Mouse (Mus musculus) large intestine, adult 2 months (tissue): ENCODE data around the gene Hist1h4n. TPM values are rescaled to one million over a fixed set of nuclear protein-coding genes. Genes with fewer than 3 reads are reported as not detected.
"Not testable (repeated sequence)": the region's sequence is repeated elsewhere in the genome, so short reads cannot be mapped to it uniquely, and the experiment has no call there.

ENCODE experiments used
- DNase-seq: peaks from one replicate; pipeline ENCODE4 v3.0.0-alpha.2; 2012; ENCODE audit warnings: low read depth, low spot score
- WGBS: fragments of 180-500 bp; shearing (Covaris S2); methylation state at CpG from one replicate; pipeline ENCODE4 v1.1.7; 2018; 5-methylcytosine and 5-hydroxymethylcytosine counted together
- polyA plus RNA-seq: library from polyadenylated mRNA; depleted of rRNA; stranded (reverse); fragments of >200 nt; gene quantifications from 2 replicates; pipeline ENCODE4 v1.2.3, GENCODE M21; 2012; rRNA removed

The Hist1h4n gene
- polyA plus RNA-seq, 1 experiment, result 38.1 TPM

GRCm38 (mm10) chr13:21803058-21803457 is 28.9 kb downstream of the Hist1h4n start:
- not testable (repeated sequence) for DNase-seq
- no CpG with 5 or more reads among the region's 4 CpGs for WGBS

- DNase-seq, result not testable (repeated sequence)
Observed at GRCm38 (mm10) chr13:21797163-21797562, 34.8 kb downstream of the Hist1h4n start.

GRCm38 (mm10) chr13:21795584-21795983 is 36.4 kb downstream of the Hist1h4n start:
- no peak for DNase-seq
- 92% methylated on average over 7 of the region's 7 CpGs for WGBS

GRCm38 (mm10) chr13:21790601-21791283 is 41.3 kb downstream of the Hist1h4n start:
- WGBS, result 14% methylated on average over 18 of the region's 18 CpGs
- no peak for DNase-seq

GRCm38 (mm10) chr13:21789925-21790324 is 42.1 kb downstream of the Hist1h4n start:
- WGBS, result 65% methylated on average over 6 of the region's 6 CpGs
- no peak for DNase-seq

GRCm38 (mm10) chr13:21787760-21788593 is 44.0 kb downstream of the Hist1h4n start:
- WGBS, result 37% methylated on average over 17 of the region's 21 CpGs
- DNase-seq, result no peak

- under 1% methylated on average over 40 of the region's 63 CpGs for WGBS
Observed at GRCm38 (mm10) chr13:21786899-21787629, 44.9 kb downstream of the Hist1h4n start, which contains the start of the genes Hist1h2an and Hist1h2bp. Hist1h2an (minus strand) TSS chr13:21787218. Hist1h2bp (plus strand) TSS chr13:21787461.

GRCm38 (mm10) chr13:21786189-21786898 is 45.7 kb downstream of the Hist1h4n start:
- DNase-seq, result no peak
- 10% methylated on average over 8 of the region's 8 CpGs for WGBS

More at GRCm38 (mm10) chr13:21786899-21787629, 44.9 kb downstream of the Hist1h4n start, which contains the start of the genes Hist1h2an and Hist1h2bp:
- peak; percentile 86 for DNase-seq

- no peak for DNase-seq
- WGBS, result 47% methylated on average over 6 of the region's 6 CpGs
Observed at GRCm38 (mm10) chr13:21784311-21784710, 47.7 kb downstream of the Hist1h4n start.

- no peak for DNase-seq
- WGBS, result 3% methylated on average over 9 of the region's 9 CpGs
Observed at GRCm38 (mm10) chr13:21783734-21784161, 48.2 kb downstream of the Hist1h4n start.

- DNase-seq, result peak; percentile 78
- WGBS, result under 1% methylated on average over 17 of the region's 20 CpGs
Observed at GRCm38 (mm10) chr13:21783255-21783617, 48.8 kb downstream of the Hist1h4n start, which contains the start of gene Hist1h3i. Hist1h3i (minus strand) TSS chr13:21783370.

GRCm38 (mm10) chr13:21782361-21783254 is 49.4 kb downstream of the Hist1h4n start:
- not testable (repeated sequence) for DNase-seq

More at GRCm38 (mm10) chr13:21782361-21783254, 49.4 kb downstream of the Hist1h4n start:
- WGBS, result 1% methylated on average over 15 of the region's 35 CpGs

Other genes with a start within 250 kb of the Hist1h4n start
- not detected in 2 replicates for gene Olfr1362, start 218.2 kb downstream of the Hist1h4n start, polyA plus RNA-seq
- not detected in 2 replicates for gene Olfr11, start 189.7 kb downstream of the Hist1h4n start, polyA plus RNA-seq
- gene Olfr1361, start 168.8 kb downstream of the Hist1h4n start, polyA plus RNA-seq, result not detected in 2 replicates
- not detected in 2 replicates for gene Olfr1360, start 154.8 kb downstream of the Hist1h4n start, polyA plus RNA-seq
- gene Olfr1359, start 134.1 kb downstream of the Hist1h4n start, polyA plus RNA-seq, result not detected in 2 replicates
- gene Hist1h2bl, start 116.1 kb downstream of the Hist1h4n start, polyA plus RNA-seq, result 14.2 and 16.3 TPM in 2 replicates
- 23.0 and 39.3 TPM in 2 replicates for gene Hist1h2ai, start 115.8 kb downstream of the Hist1h4n start, polyA plus RNA-seq
- gene Hist1h3h, start 114.5 kb downstream of the Hist1h4n start, polyA plus RNA-seq, result 33.4 and 59.9 TPM in 2 replicates
- gene Hist1h2bm, start 110.2 kb downstream of the Hist1h4n start, polyA plus RNA-seq, result 4.5 and 5.5 TPM in 2 replicates
- 3.6 and 5.5 TPM in 2 replicates for gene Hist1h4j, start 97.1 kb downstream of the Hist1h4n start, polyA plus RNA-seq
- gene Hist1h4k, start 81.7 kb downstream of the Hist1h4n start, polyA plus RNA-seq, result 44.1 and 68.7 TPM in 2 replicates
- 14.9 and 16.4 TPM in 2 replicates for gene Hist1h2ak, start 78.4 kb downstream of the Hist1h4n start, polyA plus RNA-seq
- 3.5 and 9.7 TPM in 2 replicates for gene Hist1h2bn, start 78.1 kb downstream of the Hist1h4n start, polyA plus RNA-seq
- gene Hist1h1b, start 51.6 kb downstream of the Hist1h4n start, polyA plus RNA-seq, result 4.2 and 4.5 TPM in 2 replicates
- gene Hist1h3i, start 48.8 kb downstream of the Hist1h4n start, polyA plus RNA-seq, result 46.3 and 55.3 TPM in 2 replicates
- gene Hist1h2an, start 45.0 kb downstream of the Hist1h4n start, polyA plus RNA-seq, result 7.4 and 15.3 TPM in 2 replicates
- gene Hist1h2bp, start 44.7 kb downstream of the Hist1h4n start, polyA plus RNA-seq, result 2.1 and 5.4 TPM in 2 replicates
- 23.8 and 61.7 TPM in 2 replicates for gene Hist1h2bq, start 22.0 kb downstream of the Hist1h4n start, polyA plus RNA-seq
- gene Hist1h2ao, start 21.7 kb downstream of the Hist1h4n start, polyA plus RNA-seq, result not detected in 2 replicates
- gene Hist1h4m, start 20.4 kb downstream of the Hist1h4n start, polyA plus RNA-seq, result 0.98 TPM in 1 of 2 replicates, not detected in the other
- 253 and 504 TPM in 2 replicates for gene Hist1h2ap, start 1.3 kb upstream of the Hist1h4n start, polyA plus RNA-seq
- 19.9 and 53.9 TPM in 2 replicates for gene Hist1h2br, start 1.5 kb upstream of the Hist1h4n start, polyA plus RNA-seq
- 0.10 and 0.29 TPM in 2 replicates for gene Zfp184, start 112.9 kb upstream of the Hist1h4n start, polyA plus RNA-seq
- not detected in 2 replicates for gene Pom121l2, start 149.0 kb upstream of the Hist1h4n start, polyA plus RNA-seq
- 2.8 and 2.9 TPM in 2 replicates for gene Prss16, start 177.5 kb upstream of the Hist1h4n start, polyA plus RNA-seq
- gene Hist1h2ah, start 203.4 kb upstream of the Hist1h4n start, polyA plus RNA-seq, result 27.5 and 54.8 TPM in 2 replicates
- 29.1 and 34.6 TPM in 2 replicates for gene Hist1h2bk, start 203.7 kb upstream of the Hist1h4n start, polyA plus RNA-seq
- 14.9 and 16.6 TPM in 2 replicates for gene Hist1h4i, start 209.2 kb upstream of the Hist1h4n start, polyA plus RNA-seq
- gene Hist1h2ag, start 210.7 kb upstream of the Hist1h4n start, polyA plus RNA-seq, result 8.2 and 10.2 TPM in 2 replicates
- gene Hist1h2bj, start 211.0 kb upstream of the Hist1h4n start, polyA plus RNA-seq, result 19.3 and 26.1 TPM in 2 replicates